Mouse (Mus musculus) granulocyte monocyte progenitor cell, adult 5-6 weeks (primary cell): ENCODE results near the gene Rragd. TPM values are rescaled to one million over a fixed set of nuclear protein-coding genes. Genes with fewer than 3 reads are reported as not detected.
"Not testable (repeated sequence)": the region's sequence is repeated elsewhere in the genome, so short reads cannot be mapped to it uniquely, and the experiment has no call there.

ENCODE experiments used
- ATAC-seq: replicated peaks from 2 replicates; pipeline ENCODE4 v1.8.0; 2016; ENCODE audit warnings: mild to moderate bottlenecking, moderate TSS enrichment, inconsistent platforms; ENCODE audit not compliant: poor library complexity, severe bottlenecking
- total RNA-seq, 2 experiments: library from RNA; stranded (forward) in 1 of 2; stranded (reverse) in 1 of 2; fragments of 200-712, 200-1000 nt in 1 of 2; fragments of >200 nt in 1 of 2; fragmentation: Nextera tagmentation in 1 of 2; gene quantifications; 2 replicates each; pipeline ENCODE4 v1.2.3; 2014 to 2017

The Rragd gene
- total RNA-seq (2014; fragmentation: Nextera tagmentation) (not detected in 2 replicates), total RNA-seq (2017) (not detected in 2 replicates)

DNA sequence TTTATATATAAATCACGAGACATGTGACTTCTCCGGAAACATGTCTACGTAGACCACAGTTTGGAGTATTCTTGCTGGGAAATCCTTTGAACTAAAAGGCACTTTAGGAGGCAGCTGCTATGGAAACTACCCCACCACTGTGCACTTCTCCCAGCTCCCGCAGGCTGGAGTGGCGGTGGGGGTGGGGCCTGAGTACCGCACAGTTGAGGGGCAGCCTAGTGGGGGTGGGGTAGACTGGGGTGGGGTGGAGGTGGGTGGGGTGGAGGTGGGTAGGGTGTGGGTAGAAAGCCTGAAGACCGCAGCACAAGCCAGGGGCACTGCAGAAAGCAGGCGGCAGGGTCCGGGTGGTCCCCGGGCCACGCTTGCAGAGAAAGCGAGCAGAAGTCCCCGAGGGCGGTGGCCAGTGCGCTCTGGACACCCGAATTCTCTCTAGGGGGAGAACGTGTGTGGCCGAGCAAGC lies at the start of gene Rragd:
Gene Rragd, plus strand, starts transcription at position 322 of the 460 bp plus-strand sequence.
- peak; percentile 33 for ATAC-seq

GRCm38 (mm10) chr4:32936762-32937341 lies 46.0 kb upstream of the Rragd start:
- ATAC-seq, result no peak

DNA sequence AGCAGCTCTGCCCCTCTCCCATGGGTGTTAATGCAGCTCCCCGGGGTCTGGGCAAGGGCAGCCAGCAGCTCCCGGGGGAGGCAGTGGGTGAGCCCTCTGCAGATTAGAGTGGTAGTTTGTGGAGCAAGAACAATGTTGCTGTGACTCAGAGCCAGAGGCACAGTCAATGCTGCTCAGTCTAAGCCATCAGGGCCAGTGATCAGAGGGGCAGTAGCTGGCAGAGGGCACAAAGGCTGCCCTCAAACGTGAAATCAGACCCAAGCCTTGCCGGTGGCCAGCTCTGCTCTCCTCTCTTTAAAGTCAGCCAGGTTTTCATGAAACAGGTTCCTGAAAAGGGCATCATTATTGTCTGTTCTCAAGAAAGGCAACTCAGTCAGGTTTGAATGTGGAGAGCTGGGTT lies 43.3 kb upstream of the Rragd start:
- ATAC-seq, result no peak

GRCm38 (mm10) chr4:32939964-32940363 lies 42.9 kb upstream of the Rragd start:
- no peak for ATAC-seq

GRCm38 (mm10) chr4:32940984-32941383 lies 41.9 kb upstream of the Rragd start:
- no peak for ATAC-seq

- ATAC-seq, result no peak
Measured at GRCm38 (mm10) chr4:32947631-32948030, 35.2 kb upstream of the Rragd start.

GRCm38 (mm10) chr4:32948696-32949095 lies 34.1 kb upstream of the Rragd start:
- ATAC-seq, result no peak

GRCm38 (mm10) chr4:32950356-32951034 lies 32.3 kb upstream of the Rragd start, which contains the start of gene Ankrd6:
TSS of gene Ankrd6 (minus strand) at chr4:32950841.
- peak; percentile 96 for ATAC-seq

- ATAC-seq, result peak; percentile 24; the same call in 1 of the 2 replicates
Measured at GRCm38 (mm10) chr4:32951035-32951940, 31.5 kb upstream of the Rragd start.

DNA sequence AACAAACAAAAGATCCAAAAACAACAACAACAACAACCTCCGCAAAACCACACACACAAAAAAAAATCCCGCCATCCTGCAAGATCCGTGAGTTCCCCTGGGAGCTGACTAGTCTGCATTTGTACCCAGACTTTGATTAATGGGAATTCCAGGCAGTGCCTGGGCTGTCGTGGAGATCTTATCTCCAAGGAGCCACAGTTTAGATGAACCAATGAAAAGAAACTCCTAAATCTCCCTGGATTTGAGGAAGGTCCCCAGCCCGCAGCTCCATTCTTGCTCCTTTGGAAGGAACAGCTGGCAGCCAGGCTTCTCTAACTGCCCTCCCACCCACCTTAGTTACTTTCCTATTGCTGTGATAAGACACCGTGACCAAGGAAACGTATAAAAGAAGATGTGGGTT lies 30.2 kb upstream of the Rragd start:
- ATAC-seq, result no peak

GRCm38 (mm10) chr4:32956423-32956822 lies 26.4 kb upstream of the Rragd start:
- no peak for ATAC-seq

GRCm38 (mm10) chr4:32961394-32961793 lies 21.4 kb upstream of the Rragd start:
- ATAC-seq, result no peak

DNA sequence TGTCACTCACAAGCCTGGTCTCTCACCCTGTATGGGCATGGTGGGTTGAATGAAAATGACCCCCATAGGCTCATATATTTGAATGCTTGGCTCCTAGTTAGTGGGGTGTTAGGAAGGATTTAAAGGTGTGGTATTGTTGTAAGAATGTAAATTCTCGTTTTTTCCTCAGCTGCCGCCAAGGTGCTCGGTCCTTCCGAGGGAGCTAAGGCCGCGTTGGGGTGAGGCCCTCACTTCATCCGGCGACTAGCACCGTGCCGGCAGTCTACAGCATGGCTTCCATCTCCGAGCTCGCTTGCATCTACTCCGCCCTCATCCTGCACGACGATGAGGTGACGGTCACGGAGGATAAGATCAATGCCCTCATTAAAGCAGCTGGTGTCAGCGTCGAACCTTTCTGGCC lies 18.2 kb upstream of the Rragd start:
- ATAC-seq, result not testable (repeated sequence)

DNA sequence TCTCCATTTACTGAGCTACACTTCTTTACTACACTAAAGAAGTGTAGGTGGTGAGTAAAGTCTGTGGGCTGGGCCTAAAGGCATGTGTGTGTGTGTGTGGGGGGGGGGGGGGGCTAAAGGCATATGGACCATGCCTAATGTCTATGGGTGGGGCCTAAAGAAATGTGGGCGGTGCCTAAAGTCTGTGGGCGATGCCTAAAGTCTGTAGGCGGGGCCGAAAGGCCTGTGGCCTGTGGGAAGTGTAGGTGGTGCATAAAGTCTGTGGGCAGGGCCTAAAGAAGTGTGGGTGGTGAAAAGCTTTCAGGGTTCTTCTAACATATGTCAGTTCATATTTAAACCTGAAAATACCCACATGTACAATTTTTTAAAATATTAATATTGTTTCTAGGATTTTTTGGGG lies 5.5 kb upstream of the Rragd start:
- no peak for ATAC-seq

DNA sequence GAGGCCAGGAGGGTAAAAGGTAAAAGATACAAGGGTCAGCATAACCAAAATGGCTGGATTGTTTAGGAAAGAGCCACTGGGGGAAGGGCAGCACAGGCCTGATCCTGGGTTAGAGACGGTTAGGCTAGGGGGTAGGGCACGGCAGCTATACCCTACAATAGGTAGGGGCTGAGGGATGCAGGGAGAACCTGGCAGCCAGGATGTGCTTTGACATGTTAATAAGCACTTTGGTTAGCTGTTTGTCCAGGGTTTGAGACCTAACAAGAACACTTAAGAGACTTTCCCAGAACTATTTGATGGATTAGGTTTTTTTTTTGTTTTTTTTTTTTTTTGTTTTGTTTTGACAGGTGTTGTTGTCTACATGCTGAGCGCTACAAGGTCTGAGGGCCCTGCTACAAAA lies 2.8 kb upstream of the Rragd start:
- ATAC-seq, result no peak

DNA sequence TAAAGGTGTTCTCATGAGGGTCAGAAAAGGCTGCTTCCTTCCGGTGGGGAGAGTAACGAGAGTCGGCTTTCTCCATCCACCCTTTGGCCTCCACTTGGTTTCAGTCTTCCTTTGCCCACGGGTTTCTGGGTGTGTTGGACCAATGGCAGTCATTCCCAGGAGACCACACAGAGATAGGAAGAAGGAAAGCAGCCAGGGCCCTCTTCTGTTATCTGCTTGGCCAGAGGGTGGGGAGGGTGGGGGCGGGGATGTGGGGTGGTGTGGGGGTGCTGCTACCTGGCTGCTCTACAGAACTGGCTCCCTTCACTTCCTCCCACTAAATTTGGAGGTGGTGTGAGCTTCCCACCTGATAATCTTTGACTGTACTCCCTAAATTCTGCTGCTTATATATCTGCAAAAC lies 1.2 kb upstream of the Rragd start:
- no peak for ATAC-seq

DNA sequence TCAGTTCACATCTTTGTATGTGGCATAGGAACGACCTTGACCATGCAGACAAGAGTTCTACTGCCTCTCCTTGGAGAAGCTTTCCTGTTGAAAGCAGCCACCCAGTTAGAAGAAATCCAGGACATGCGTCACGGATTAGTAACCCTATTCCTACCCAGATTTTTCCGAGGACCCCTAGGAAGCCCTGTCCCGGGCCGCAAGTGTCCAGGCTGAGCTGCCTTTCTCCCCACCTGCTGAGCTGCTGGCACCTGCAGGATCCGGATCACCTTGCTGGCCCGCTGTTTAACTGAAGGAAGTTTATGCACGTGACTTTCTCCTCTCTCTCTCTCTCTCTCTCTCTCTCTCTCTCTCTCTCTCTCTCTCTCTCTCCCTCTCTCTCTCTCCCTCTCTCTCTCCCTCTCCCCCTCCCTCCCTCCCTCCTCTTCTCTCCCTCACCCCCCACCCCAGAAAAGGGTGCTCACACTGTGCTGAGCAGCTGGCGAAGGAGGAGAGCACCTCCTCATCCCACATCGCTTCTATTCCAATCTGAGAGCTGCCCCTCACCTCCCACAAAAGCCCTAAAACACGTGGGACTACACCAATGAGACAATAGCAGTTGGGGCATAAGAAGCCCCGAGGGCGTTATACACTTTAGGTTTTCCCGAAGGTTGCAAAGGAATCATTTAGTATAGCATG lies 659 bp upstream of the Rragd start:
- ATAC-seq, result no peak

DNA sequence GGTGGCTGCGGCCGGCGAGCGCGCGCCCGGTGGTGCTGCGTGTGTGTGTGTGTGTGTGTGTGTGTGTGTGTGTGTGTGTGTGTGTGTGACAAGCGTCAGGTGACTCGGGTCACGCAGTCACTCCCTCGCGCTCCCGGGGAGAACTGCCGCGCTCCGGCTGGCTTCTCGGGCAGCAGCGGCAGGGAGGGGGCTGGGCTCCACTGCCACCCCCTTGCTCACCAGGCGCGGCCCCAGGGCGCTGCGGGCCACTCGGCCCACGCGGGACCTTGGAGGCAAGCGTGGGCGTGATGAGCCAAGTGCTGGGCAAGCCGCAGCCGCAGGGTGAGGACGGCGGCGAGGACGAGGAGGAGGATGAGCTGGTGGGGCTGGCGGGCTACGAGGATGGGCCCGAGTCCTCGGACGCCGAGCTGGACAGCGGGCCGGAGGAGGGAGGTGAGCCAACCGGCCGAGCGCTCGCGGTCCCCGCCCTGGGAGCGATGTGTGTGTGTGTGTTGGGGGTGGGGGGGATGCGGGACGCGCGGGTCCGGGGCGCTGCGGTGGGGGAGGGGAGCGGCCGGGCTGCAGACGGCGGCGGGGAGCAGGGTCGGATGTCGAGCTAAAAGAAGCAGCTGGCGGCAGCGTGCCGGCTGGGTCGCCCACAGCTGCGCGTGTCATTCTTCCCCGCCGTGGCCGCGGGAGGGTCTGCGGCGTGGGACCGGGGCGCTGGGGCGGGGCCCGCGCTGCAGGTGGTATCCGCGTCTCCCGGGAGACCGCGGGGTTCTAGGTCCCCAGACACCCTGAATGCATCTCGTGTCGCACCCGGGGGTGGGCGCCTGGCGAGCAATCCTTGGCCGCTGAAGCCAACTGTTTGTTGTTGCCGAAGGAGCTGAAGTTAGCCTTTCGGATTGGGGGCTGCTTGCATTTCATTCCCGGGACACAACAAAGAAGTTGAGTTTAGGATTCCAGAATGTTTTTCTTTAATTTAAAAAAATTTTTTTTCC lies 629 bp downstream of the Rragd start:
- ATAC-seq, result peak; percentile 57

DNA sequence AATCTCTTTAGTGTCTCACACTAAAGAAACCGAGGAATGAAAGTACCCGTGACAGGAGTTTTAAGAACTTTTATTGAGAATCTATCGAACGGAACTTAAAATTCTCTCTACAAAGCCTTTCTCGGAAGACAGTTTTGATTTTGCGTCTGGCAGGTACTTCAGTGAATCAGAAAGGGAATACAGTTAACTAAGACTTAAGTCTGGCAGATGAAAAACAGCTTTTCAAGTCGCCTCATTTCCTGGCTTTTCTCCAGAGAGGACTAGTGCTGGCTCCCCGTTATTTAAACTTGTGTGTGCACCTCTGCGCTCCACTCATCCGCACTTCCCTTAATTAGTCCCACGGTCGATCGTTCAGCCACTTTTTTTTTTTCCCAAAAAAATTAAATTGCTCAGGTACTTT lies 1.4 kb downstream of the Rragd start:
- ATAC-seq, result no peak
